28 mouse cellular contexts compared by ENCODE assay signal in genomic region chr5:72674994-72675542, GRCm38 (mm10). TPM values are rescaled to one million over a fixed set of nuclear protein-coding genes. Genes with fewer than 3 reads are reported as not detected.
DNase-seq lines count a peak whose midpoint lies in the region; ATAC-seq and TF ChIP-seq lines count a peak whose summit lies in the region.
"Had no signal": no experiment of that assay in that cellular context is flagged by ENCODE, and none has a peak within 500 bp of the region (broad histone marks: within the 10 kb centered on the region; RNA-seq: fewer than 3 reads in every experiment).

No protein-coding gene starts in this region.

- no peak overlapping the region for H3K9ac ChIP-seq in limb, embryonic 15.5 days
- no peak overlapping the region for H3K9ac ChIP-seq in intestine, embryonic 14.5 days (ENCODE audit: low read length)
- no peak overlapping the region for H3K9ac ChIP-seq in intestine, postnatal 0 days (ENCODE audit: low read depth, low read length)
- no peak overlapping the region for H3K9ac ChIP-seq in forebrain, embryonic 11.5 days (ENCODE audit: low read length)
- H3K9ac ChIP-seq: embryonic facial prominence, embryonic 13.5 days; hindbrain, embryonic 12.5 days; liver, embryonic 15.5 days; neural tube, embryonic 15.5 days had no signal

- TF ChIP-seq CTCF in intestine, postnatal 0 days (IDR thresholded peaks at IDR 0.05; ENCODE audit: low read depth): 0 out of 2 replicates have a peak, but pooled peaks have one; percentile 13

- DNase-seq in limb, embryonic 10.5 days (ENCODE audit: low spot score): no peak
- no peak for DNase-seq in intestine, embryonic 14.5 days (ENCODE audit: low spot score)
- peak; percentile 31 for DNase-seq in lung, postnatal 36 days
- no peak for DNase-seq in thymus, postnatal 14 days
- no peak for DNase-seq in forebrain, embryonic 11.5 days (ENCODE audit: low spot score)
- DNase-seq: adrenal gland, adult 2 months; cerebellum, adult 9-10 months; heart, postnatal 14 days; right cerebral cortex, postnatal 25 days; thymus, postnatal 4 days had no signal

- no peak for ATAC-seq in limb, embryonic 15.5 days (ENCODE audit: insufficient number of reproducible peaks, low FRiP score, low TSS enrichment, low read depth)
- ATAC-seq in intestine, embryonic 14.5 days (replicated peaks; ENCODE audit: low FRiP score, low TSS enrichment, low read depth): peak; percentile 27; the same call in 1 of the 2 replicates
- ATAC-seq in intestine, postnatal 0 days: peak; percentile 43
- no peak for ATAC-seq in granulocyte monocyte progenitor cell, adult 5-6 weeks (replicated peaks; ENCODE audit: poor library complexity, severe bottlenecking)
- no peak for ATAC-seq in forebrain, embryonic 11.5 days (replicated peaks; ENCODE audit: low FRiP score)
- ATAC-seq: inflammation-experienced regulatory T-cells, adult 6 months; midbrain, embryonic 16.5 days had no signal

- H3K9me3 ChIP-seq in limb, embryonic 15.5 days: no peaks in the 10 kb centered on the region
- H3K9me3 ChIP-seq in limb, embryonic 10.5 days (replicated peaks): no peaks in the 10 kb centered on the region
- no peaks in the 10 kb centered on the region for H3K9me3 ChIP-seq in intestine, embryonic 14.5 days (ENCODE audit: control insufficient read depth, low read length)
- H3K9me3 ChIP-seq in intestine, postnatal 0 days (ENCODE audit: control insufficient read depth): no peaks in the 10 kb centered on the region
- no peaks in the 10 kb centered on the region for H3K9me3 ChIP-seq in forebrain, embryonic 11.5 days (ENCODE audit: control insufficient read depth, low read length)
- H3K9me3 ChIP-seq: embryonic facial prominence, embryonic 13.5 days; forebrain, embryonic 10.5 days; hindbrain, embryonic 12.5 days; liver, embryonic 15.5 days; neural tube, embryonic 15.5 days had no signal

- no peak overlapping the region for H3K4me2 ChIP-seq in limb, embryonic 15.5 days
- no peak overlapping the region for H3K4me2 ChIP-seq in intestine, embryonic 14.5 days (ENCODE audit: low read length)
- no peak overlapping the region for H3K4me2 ChIP-seq in intestine, postnatal 0 days (replicated peaks; ENCODE audit: low read depth)
- H3K4me2 ChIP-seq in forebrain, embryonic 11.5 days (ENCODE audit: low read depth, low read length, severe bottlenecking): no peak overlapping the region
- H3K4me2 ChIP-seq: embryonic facial prominence, embryonic 13.5 days; heart, embryonic 11.5 days; hindbrain, embryonic 12.5 days; liver, embryonic 15.5 days; neural tube, embryonic 15.5 days had no signal

- no peak overlapping the region for H3K4me3 ChIP-seq in limb, embryonic 15.5 days
- H3K4me3 ChIP-seq in limb, embryonic 10.5 days: no peak overlapping the region
- no peak overlapping the region for H3K4me3 ChIP-seq in intestine, embryonic 14.5 days (ENCODE audit: low read depth, low read length)
- H3K4me3 ChIP-seq in intestine, postnatal 0 days (ENCODE audit: low read depth, low read length): no peak overlapping the region
- no peak overlapping the region for H3K4me3 ChIP-seq in forebrain, embryonic 11.5 days (ENCODE audit: low read depth, low read length)
- H3K4me3 ChIP-seq: embryonic facial prominence, embryonic 13.5 days; forebrain, embryonic 10.5 days; hindbrain, embryonic 12.5 days; liver, embryonic 15.5 days; megakaryocyte, embryonic 14.5 days; neural tube, embryonic 15.5 days had no signal

- no peaks in the 10 kb centered on the region for H3K4me1 ChIP-seq in limb, embryonic 15.5 days
- no peaks in the 10 kb centered on the region for H3K4me1 ChIP-seq in limb, embryonic 10.5 days
- no peaks in the 10 kb centered on the region for H3K4me1 ChIP-seq in intestine, embryonic 14.5 days (replicated peaks; ENCODE audit: control insufficient read depth, insufficient read depth, low read length)
- no peaks in the 10 kb centered on the region for H3K4me1 ChIP-seq in intestine, postnatal 0 days (replicated peaks; ENCODE audit: control insufficient read depth, insufficient read depth, low read length)
- 0 out of 2 replicates have a peak, but pooled peaks cover 2% of the 10 kb centered on the region for H3K4me1 ChIP-seq in forebrain, embryonic 11.5 days (replicated peaks; ENCODE audit: control insufficient read depth, insufficient read depth, low read length)
- H3K4me1 ChIP-seq: embryonic facial prominence, embryonic 13.5 days; hindbrain, embryonic 12.5 days; liver, embryonic 15.5 days; megakaryocyte, embryonic 14.5 days; neural tube, embryonic 15.5 days had no signal

- H3K36me3 ChIP-seq in limb, embryonic 15.5 days: no peaks in the 10 kb centered on the region
- no peaks in the 10 kb centered on the region for H3K36me3 ChIP-seq in limb, embryonic 10.5 days
- H3K36me3 ChIP-seq in intestine, embryonic 14.5 days (ENCODE audit: control insufficient read depth, insufficient read depth, low read length): no peaks in the 10 kb centered on the region
- H3K36me3 ChIP-seq in intestine, postnatal 0 days (ENCODE audit: control insufficient read depth, insufficient read depth): no peaks in the 10 kb centered on the region
- no peaks in the 10 kb centered on the region for H3K36me3 ChIP-seq in forebrain, embryonic 11.5 days (ENCODE audit: control insufficient read depth, insufficient read depth, low read length)
- H3K36me3 ChIP-seq: embryonic facial prominence, embryonic 13.5 days; forebrain, embryonic 10.5 days; hindbrain, embryonic 12.5 days; liver, embryonic 15.5 days; neural tube, embryonic 15.5 days had no signal

- H3K27ac ChIP-seq in limb, embryonic 15.5 days: peak overlapping the region; percentile 75
- no peak overlapping the region for H3K27ac ChIP-seq in limb, embryonic 10.5 days
- H3K27ac ChIP-seq in intestine, embryonic 14.5 days (ENCODE audit: low read depth): no peak overlapping the region
- no peak overlapping the region for H3K27ac ChIP-seq in intestine, postnatal 0 days (ENCODE audit: low read depth, low read length)
- H3K27ac ChIP-seq in forebrain, embryonic 11.5 days (ENCODE audit: low read depth, low read length): no peak overlapping the region
- H3K27ac ChIP-seq: embryonic facial prominence, embryonic 13.5 days; forebrain, embryonic 10.5 days; hindbrain, embryonic 12.5 days; liver, embryonic 15.5 days; neural tube, embryonic 15.5 days had no signal

- 69% methylated on average over 9 of the region's 9 CpGs for WGBS in limb, embryonic 15.5 days
- WGBS in limb, embryonic 10.5 days: 87% methylated on average over 9 of the region's 9 CpGs
- WGBS in intestine, embryonic 14.5 days: 81% methylated on average over 9 of the region's 9 CpGs
- 52% methylated on average over 9 of the region's 9 CpGs for WGBS in intestine, postnatal 0 days
- 81% methylated on average over 9 of the region's 9 CpGs for WGBS in forebrain, embryonic 11.5 days

- no peaks in the 10 kb centered on the region for H3K27me3 ChIP-seq in limb, embryonic 15.5 days
- no peaks in the 10 kb centered on the region for H3K27me3 ChIP-seq in limb, embryonic 10.5 days (ENCODE audit: low read depth, poor library complexity, severe bottlenecking)
- no peaks in the 10 kb centered on the region for H3K27me3 ChIP-seq in intestine, embryonic 14.5 days (replicated peaks; ENCODE audit: control insufficient read depth, insufficient read depth, low read length)
- no peaks in the 10 kb centered on the region for H3K27me3 ChIP-seq in intestine, postnatal 0 days (replicated peaks; ENCODE audit: control insufficient read depth, insufficient read depth, low read length)
- no peaks in the 10 kb centered on the region for H3K27me3 ChIP-seq in forebrain, embryonic 11.5 days (ENCODE audit: control insufficient read depth, insufficient read depth, low read length)
- H3K27me3 ChIP-seq: embryonic facial prominence, embryonic 13.5 days; hindbrain, embryonic 12.5 days; liver, embryonic 15.5 days; neural tube, embryonic 15.5 days had no signal

RNA-seq across cellular contexts. Expression of gene Nipal1, which starts 27.5 kb away (rescaled TPM):
- 24.8 and 27.7 TPM in 2 replicates for polyA plus RNA-seq in limb, embryonic 15.5 days (2015; fragmentation: Nextera tagmentation; extraction: Ambion mirVana)
- polyA plus RNA-seq in limb, embryonic 10.5 days (2016; fragmentation: Nextera tagmentation; extraction: Ambion mirVana): 0.76 TPM in 1 of 2 replicates, not detected in the other
- 13.2 and 15.2 TPM in 2 replicates for polyA plus RNA-seq in intestine, embryonic 14.5 days (2014; fragmentation: Nextera tagmentation; extraction: Ambion mirVana)
- polyA plus RNA-seq in intestine, postnatal 0 days (2015; fragmentation: Nextera tagmentation; extraction: Ambion mirVana): 40.0 and 42.0 TPM in 2 replicates
- total RNA-seq in granulocyte monocyte progenitor cell, adult 5-6 weeks (2014; fragmentation: Nextera tagmentation): not detected in 2 replicates
- not detected in 2 replicates for total RNA-seq in granulocyte monocyte progenitor cell, adult 5-6 weeks (2017)
- polyA plus RNA-seq in forebrain, embryonic 11.5 days (2014; fragmentation: Nextera tagmentation; extraction: Ambion mirVana): 0.20 and 1.1 TPM in 2 replicates
- total RNA-seq: layer of hippocampus, postnatal 25 days; left cerebral cortex, postnatal 14 days had no signal
- polyA plus RNA-seq: cortical plate, adult 2 months had no signal

RNA-seq across cellular contexts. Expression of gene Cnga1, which starts 31.0 kb away (rescaled TPM):
- polyA plus RNA-seq in limb, embryonic 15.5 days (2015; fragmentation: Nextera tagmentation; extraction: Ambion mirVana): not detected in 2 replicates
- not detected in 2 replicates for polyA plus RNA-seq in limb, embryonic 10.5 days (2016; fragmentation: Nextera tagmentation; extraction: Ambion mirVana)
- polyA plus RNA-seq in intestine, embryonic 14.5 days (2014; fragmentation: Nextera tagmentation; extraction: Ambion mirVana): not detected in 2 replicates
- polyA plus RNA-seq in intestine, postnatal 0 days (2015; fragmentation: Nextera tagmentation; extraction: Ambion mirVana): not detected in 2 replicates
- total RNA-seq in granulocyte monocyte progenitor cell, adult 5-6 weeks (2014; fragmentation: Nextera tagmentation): not detected in 2 replicates
- total RNA-seq in granulocyte monocyte progenitor cell, adult 5-6 weeks (2017): not detected in 2 replicates
- not detected in 2 replicates for polyA plus RNA-seq in forebrain, embryonic 11.5 days (2014; fragmentation: Nextera tagmentation; extraction: Ambion mirVana)
- total RNA-seq: adrenal gland, adult 2 months; gastrocnemius, adult 18-20 months; gastrocnemius, postnatal 4 days; layer of hippocampus, postnatal 25 days; left cerebral cortex, postnatal 14 days had no signal
- polyA plus RNA-seq: adrenal gland, adult 2 months; cortical plate, adult 2 months; embryonic facial prominence, embryonic 13.5 days; forebrain, embryonic 10.5 days; heart, embryonic 11.5 days; hindbrain, embryonic 12.5 days; large intestine, adult 2 months; liver, embryonic 15.5 days; midbrain, embryonic 16.5 days had no signal

Comparison
In these comparisons a context has a peak if more than half of its experiments do, and no peak if none do; other contexts are left out.
1. ATAC-seq: peak in intestine, embryonic 14.5 days (single experiment) and intestine, postnatal 0 days (single experiment); none in limb, embryonic 15.5 days (single experiment), granulocyte monocyte progenitor cell, adult 5-6 weeks (single experiment) and forebrain, embryonic 11.5 days (single experiment).